Mouse (Mus musculus): ENCODE results near the gene Sprr2a1. TPM values are rescaled to one million over a fixed set of nuclear protein-coding genes. Genes with fewer than 3 reads are reported as not detected.
"Not testable (repeated sequence)": the region's sequence is repeated elsewhere in the genome, so short reads cannot be mapped to it uniquely, and the experiment has no call there.

Gene Sprr2a1
- polyA plus RNA-seq, 1 experiment from 2014 or later = 0.74 TPM

- no CpG with 5 or more reads among the region's 8 CpGs for WGBS
- H3K9ac ChIP-seq (ENCODE audit: low read length); H3K9me3 ChIP-seq (ENCODE audit: control insufficient read depth, low read length); H3K36me3 ChIP-seq (ENCODE audit: control insufficient read depth, insufficient read depth, low read length); H3K4me2 ChIP-seq (ENCODE audit: low read length); H3K27ac ChIP-seq (ENCODE audit: low read depth); H3K27me3 ChIP-seq (replicated peaks; ENCODE audit: control insufficient read depth, insufficient read depth, low read length); DNase-seq (ENCODE audit: low spot score); H3K4me1 ChIP-seq (replicated peaks; ENCODE audit: control insufficient read depth, insufficient read depth, low read length); H3K4me3 ChIP-seq (ENCODE audit: low read depth, low read length): not testable (repeated sequence)
- ATAC-seq (replicated peaks; ENCODE audit: low FRiP score, low TSS enrichment, low read depth) = peak; percentile 33; the same call in 1 of the 2 replicates
These were observed 38.3 kb downstream of the Sprr2a1 start for GRCm38 (mm10) chr3:92253860-92254259.

- not testable (repeated sequence) for H3K27ac ChIP-seq (ENCODE audit: low read depth); H3K9ac ChIP-seq (ENCODE audit: low read length); H3K9me3 ChIP-seq (ENCODE audit: control insufficient read depth, low read length); H3K4me1 ChIP-seq (replicated peaks; ENCODE audit: control insufficient read depth, insufficient read depth, low read length); H3K4me2 ChIP-seq (ENCODE audit: low read length); H3K4me3 ChIP-seq (ENCODE audit: low read depth, low read length); H3K36me3 ChIP-seq (ENCODE audit: control insufficient read depth, insufficient read depth, low read length); DNase-seq (ENCODE audit: low spot score); H3K27me3 ChIP-seq (replicated peaks; ENCODE audit: control insufficient read depth, insufficient read depth, low read length)
- ATAC-seq (replicated peaks; ENCODE audit: low FRiP score, low TSS enrichment, low read depth) = 0 out of 2 replicates have a peak, but pooled peaks have one; percentile 42
These were observed 42.9 kb downstream of the Sprr2a1 start for GRCm38 (mm10) chr3:92258526-92258925.

- H3K4me1 ChIP-seq (replicated peaks; ENCODE audit: control insufficient read depth, insufficient read depth, low read length); H3K27ac ChIP-seq (ENCODE audit: low read depth); H3K9ac ChIP-seq (ENCODE audit: low read length); DNase-seq (ENCODE audit: low spot score); H3K36me3 ChIP-seq (ENCODE audit: control insufficient read depth, insufficient read depth, low read length); H3K27me3 ChIP-seq (replicated peaks; ENCODE audit: control insufficient read depth, insufficient read depth, low read length); H3K4me3 ChIP-seq (ENCODE audit: low read depth, low read length); H3K4me2 ChIP-seq (ENCODE audit: low read length); H3K9me3 ChIP-seq (ENCODE audit: control insufficient read depth, low read length): not testable (repeated sequence)
- WGBS = no CpG with 5 or more reads among the region's 2 CpGs
- 0 out of 2 replicates have a peak, but pooled peaks have one; percentile 22 for ATAC-seq (replicated peaks; ENCODE audit: low FRiP score, low TSS enrichment, low read depth)
These were observed 47.9 kb downstream of the Sprr2a1 start for GRCm38 (mm10) chr3:92263462-92263861.

Other genes starting within 250 kb of the Sprr2a1 start
- not detected in 2 replicates for gene Pglyrp3, start 201.2 kb upstream of the Sprr2a1 start, polyA plus RNA-seq (2014; fragmentation: Nextera tagmentation; extraction: Ambion mirVana)
- 0.09 TPM in 2 replicates for gene Lor, start 132.7 kb upstream of the Sprr2a1 start, polyA plus RNA-seq (2014; fragmentation: Nextera tagmentation; extraction: Ambion mirVana)
- not detected in 2 replicates for gene Prr9, start 91.9 kb upstream of the Sprr2a1 start, polyA plus RNA-seq (2014; fragmentation: Nextera tagmentation; extraction: Ambion mirVana)
- gene Lelp1, start 73.1 kb upstream of the Sprr2a1 start, polyA plus RNA-seq (2014; fragmentation: Nextera tagmentation; extraction: Ambion mirVana) = not detected in 2 replicates
- 30.5 and 45.1 TPM in 2 replicates for gene Sprr2a2, start 121 bp downstream of the Sprr2a1 start, polyA plus RNA-seq (2014; fragmentation: Nextera tagmentation; extraction: Ambion mirVana)
- gene Sprr2a3, start 69.6 kb downstream of the Sprr2a1 start, polyA plus RNA-seq (2014; fragmentation: Nextera tagmentation; extraction: Ambion mirVana) = 3.8 and 6.4 TPM in 2 replicates
- not detected in 2 replicates for gene Sprr2b, start 100.8 kb downstream of the Sprr2a1 start, polyA plus RNA-seq (2014; fragmentation: Nextera tagmentation; extraction: Ambion mirVana)
- gene Sprr2d, start 123.3 kb downstream of the Sprr2a1 start, polyA plus RNA-seq (2014; fragmentation: Nextera tagmentation; extraction: Ambion mirVana) = not detected in 2 replicates
- not detected in 2 replicates for gene Sprr2e, start 136.3 kb downstream of the Sprr2a1 start, polyA plus RNA-seq (2014; fragmentation: Nextera tagmentation; extraction: Ambion mirVana)
- not detected in 2 replicates for gene Sprr2f, start 149.4 kb downstream of the Sprr2a1 start, polyA plus RNA-seq (2014; fragmentation: Nextera tagmentation; extraction: Ambion mirVana)
- not detected in 2 replicates for gene Sprr2h, start 169.9 kb downstream of the Sprr2a1 start, polyA plus RNA-seq (2014; fragmentation: Nextera tagmentation; extraction: Ambion mirVana)
- gene Sprr2i, start 192.2 kb downstream of the Sprr2a1 start, polyA plus RNA-seq (2014; fragmentation: Nextera tagmentation; extraction: Ambion mirVana) = not detected in 2 replicates
- gene Sprr2j-ps, start 202.3 kb downstream of the Sprr2a1 start, polyA plus RNA-seq (2014; fragmentation: Nextera tagmentation; extraction: Ambion mirVana) = not detected in 2 replicates
- gene Gm9774, start 213.6 kb downstream of the Sprr2a1 start, polyA plus RNA-seq (2014; fragmentation: Nextera tagmentation; extraction: Ambion mirVana) = 3.7 and 5.1 TPM in 2 replicates
- 0.30 and 0.31 TPM in 2 replicates for gene Sprr2k, start 216.8 kb downstream of the Sprr2a1 start, polyA plus RNA-seq (2014; fragmentation: Nextera tagmentation; extraction: Ambion mirVana)
- gene Sprr1b, start 223.0 kb downstream of the Sprr2a1 start, polyA plus RNA-seq (2014; fragmentation: Nextera tagmentation; extraction: Ambion mirVana) = not detected in 2 replicates
- not detected in 2 replicates for gene Sprr3, start 242.9 kb downstream of the Sprr2a1 start, polyA plus RNA-seq (2014; fragmentation: Nextera tagmentation; extraction: Ambion mirVana)